Mouse (Mus musculus): Measurements from ENCODE around the gene Mipol1.

Gene Mipol1

DNA sequence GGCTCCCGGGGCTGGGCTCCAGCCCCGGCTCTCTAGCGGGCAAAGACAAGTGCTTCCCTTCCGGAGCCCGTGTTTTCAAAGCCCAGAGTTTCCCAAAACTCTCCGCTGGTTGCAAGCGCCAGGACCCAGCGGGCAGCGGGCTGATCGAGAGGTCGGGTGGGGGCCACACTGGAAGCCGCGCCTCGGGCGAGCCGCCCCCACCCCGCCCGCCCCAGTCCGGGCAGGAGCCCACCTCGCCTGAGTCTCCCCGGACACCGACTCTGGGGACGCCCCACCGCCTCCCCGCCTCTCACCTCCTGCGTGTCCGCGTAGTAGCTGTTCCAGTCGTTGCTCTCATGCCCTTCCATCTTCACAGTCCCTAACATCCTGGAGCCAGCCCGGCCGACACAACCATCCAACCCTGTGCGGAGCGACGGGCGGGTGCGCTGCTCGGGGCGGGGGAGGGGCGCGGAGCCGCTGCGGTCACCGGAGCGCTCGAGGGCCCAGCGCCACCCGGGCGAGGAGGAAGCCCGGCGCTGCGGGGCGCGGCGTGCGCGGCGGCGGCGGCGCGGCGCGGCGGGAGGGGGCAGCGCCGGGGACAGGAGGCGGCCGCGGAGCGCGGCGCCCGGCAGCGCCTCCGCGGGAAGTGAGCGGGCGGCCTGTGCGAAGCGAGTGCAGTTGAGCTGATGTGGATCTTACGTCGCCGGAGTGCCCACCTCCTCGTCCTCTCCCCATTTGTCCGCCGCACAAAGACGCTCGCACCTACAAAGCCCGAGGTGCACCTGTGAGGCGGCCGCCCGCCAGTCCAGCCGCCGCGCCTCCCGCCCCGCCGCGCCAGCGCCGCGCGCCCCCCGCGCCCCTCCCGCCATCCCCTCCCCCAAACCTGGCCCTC is 315.4 kb downstream of the Mipol1 start:
- no peak for DNase-seq (ENCODE audit: low read depth, low spot score)

Data from skeletal muscle tissue, adult 2 months (tissue).